Mouse (Mus musculus) brain, adult 2 months (tissue): ENCODE measurements around the gene Rgl1.

Experiments used
- DNase-seq: peaks from one replicate; pipeline ENCODE4 v3.0.0; 2011; ENCODE audit warnings: low read depth, low spot score

Rgl1 gene

DNA sequence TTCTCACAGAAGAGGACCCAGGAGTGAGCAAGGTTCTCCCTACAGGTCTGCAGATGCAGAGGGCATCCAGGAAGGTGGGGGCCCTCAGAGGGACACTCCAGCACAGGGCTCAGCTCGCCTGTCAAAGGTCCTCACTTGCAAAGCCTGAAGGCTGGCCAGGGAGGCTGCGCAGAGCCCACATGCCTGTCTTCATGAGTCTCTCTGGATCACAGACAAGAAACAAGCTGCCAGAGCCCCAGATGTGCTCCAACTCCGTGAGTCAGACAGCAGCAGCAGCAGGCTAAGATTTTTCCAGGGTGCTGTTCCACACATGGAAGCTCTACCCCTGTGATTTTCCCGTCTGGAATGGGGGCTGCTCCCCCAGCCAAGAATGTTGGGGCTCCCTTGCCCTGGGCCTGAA is 251.9 kb downstream of the Rgl1 start:
- DNase-seq = peak; percentile 72

DNA sequence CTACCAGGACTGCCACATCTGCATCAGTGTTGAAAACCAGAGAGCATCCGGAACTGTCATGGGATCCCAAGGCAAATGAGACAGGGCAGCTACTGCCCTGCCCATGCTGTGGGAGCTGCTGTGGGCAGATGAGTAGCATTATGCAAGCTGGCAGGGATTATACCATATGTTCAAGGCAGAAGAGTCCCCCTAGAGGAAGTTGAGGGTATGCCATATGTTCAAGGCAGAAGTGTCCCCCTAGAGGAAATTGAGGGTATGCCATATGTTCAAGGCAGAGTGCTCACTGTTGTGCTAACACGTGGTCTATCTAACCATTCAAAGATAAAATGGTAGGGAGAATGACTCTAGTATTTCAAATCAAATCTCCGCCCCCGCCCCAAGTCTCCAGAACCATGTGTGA is 254.9 kb downstream of the Rgl1 start:
- DNase-seq = peak; percentile 51

DNA sequence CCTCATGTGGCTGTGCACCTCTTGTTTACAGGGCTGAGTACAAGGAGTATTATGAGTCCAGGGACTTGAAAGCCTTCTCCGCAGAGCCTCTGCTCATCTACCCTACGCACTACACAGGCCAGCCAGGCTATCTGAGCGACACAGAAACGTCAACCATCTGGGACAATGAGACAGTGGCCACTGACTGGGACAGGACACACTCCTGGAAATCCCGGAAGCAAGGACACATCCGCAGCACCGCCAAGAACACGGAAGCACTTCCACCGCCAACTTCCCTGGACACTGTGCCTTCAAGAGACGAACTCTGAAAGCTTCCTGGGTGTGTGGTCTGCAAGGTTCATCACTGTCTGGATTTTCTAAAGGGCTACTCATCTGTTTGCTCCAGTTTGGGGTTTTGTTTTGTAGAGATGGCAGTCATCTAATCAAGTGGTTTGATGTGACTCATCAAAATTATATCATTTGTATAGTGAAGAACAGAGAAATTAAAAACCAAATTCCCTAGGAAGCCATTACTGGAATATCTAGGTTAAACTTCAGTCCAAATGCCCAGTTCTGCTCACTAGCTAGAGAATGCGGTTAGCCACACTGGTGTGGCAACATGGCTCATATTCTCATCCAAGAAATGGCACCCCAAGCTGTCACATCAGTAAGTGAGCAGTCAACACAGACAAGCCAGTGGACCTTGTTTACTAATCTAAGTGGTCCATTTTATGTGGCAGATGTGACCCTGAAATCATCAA is 257.5 kb downstream of the Rgl1 start:
- DNase-seq = no peak

DNA sequence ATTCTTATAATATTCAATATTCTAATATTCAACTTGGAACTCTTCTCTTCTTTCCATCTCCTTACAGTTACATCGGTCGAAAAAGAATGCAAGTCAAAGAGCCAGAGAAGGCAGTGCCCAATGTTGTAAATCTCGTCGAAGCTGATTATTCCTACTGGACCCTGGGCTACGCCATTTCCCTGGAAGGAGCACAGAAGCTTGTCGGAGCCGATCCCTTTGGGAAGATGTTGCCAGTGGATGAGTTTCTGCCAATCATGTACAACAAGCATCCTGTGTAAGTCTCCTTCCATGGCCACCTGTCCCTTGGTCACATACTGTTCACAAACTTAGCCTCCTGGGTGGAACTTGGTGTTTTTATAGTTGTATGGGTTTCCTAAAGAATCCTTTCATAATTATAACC is 259.4 kb downstream of the Rgl1 start:
- no peak for DNase-seq

DNA sequence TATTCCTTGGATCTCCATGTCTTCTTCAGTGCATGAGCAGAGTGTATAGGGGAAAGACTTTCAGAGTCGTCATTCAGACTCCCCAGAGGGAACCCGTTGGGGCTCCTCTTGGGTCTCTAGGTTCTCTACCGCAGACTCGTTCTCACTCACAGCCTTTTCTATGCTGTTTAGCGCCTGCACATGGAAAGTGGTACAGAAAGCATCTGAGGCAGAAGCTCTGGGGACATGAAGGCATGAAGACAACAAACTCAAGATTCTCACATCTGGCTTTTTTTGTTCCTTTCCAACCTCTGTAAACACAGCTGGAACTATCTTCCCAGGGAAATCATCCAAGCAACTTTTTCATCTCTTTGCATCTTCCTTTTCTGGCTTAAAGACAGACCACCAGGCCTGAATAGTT is 260.0 kb downstream of the Rgl1 start:
- no peak for DNase-seq

DNA sequence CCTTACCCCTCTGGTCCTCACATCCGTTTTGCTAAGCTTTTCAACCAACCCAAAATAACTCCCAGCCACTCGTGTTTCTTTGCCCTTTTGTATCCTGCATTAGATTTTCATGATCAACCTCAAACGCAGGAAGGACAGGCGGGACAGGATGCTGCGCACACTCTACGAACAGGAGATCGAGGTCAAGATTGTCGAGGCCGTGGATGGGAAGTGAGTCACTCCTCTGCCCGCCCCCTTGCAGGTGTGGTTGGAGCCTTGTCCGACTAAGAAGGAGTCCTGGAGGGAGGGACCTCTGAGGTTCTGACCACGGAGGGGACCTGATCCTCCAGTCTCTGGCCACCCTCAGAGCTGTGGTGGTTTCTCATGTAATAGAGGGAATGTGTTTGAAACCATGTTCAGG is 266.3 kb downstream of the Rgl1 start:
- no peak for DNase-seq

DNA sequence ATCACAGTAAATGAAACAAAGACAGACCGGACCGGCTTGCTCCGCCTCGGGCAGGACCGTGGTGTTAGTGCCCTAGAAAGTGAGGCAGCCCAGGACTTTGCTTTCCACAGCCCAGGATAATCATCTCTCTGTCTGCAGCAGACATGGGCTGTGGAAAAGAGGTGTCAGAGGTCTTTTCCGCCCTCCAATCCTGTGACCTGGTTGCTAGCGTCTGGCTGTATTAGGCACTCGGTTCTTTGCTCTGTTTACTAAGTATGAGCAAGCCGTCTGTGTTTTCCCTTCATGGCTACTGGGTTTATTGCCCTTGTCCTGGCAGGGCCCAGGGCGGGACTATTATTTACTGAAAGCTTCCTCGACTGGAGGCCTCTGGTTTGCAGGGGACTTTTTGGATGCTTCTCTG is 268.6 kb downstream of the Rgl1 start:
- DNase-seq = no peak

DNA sequence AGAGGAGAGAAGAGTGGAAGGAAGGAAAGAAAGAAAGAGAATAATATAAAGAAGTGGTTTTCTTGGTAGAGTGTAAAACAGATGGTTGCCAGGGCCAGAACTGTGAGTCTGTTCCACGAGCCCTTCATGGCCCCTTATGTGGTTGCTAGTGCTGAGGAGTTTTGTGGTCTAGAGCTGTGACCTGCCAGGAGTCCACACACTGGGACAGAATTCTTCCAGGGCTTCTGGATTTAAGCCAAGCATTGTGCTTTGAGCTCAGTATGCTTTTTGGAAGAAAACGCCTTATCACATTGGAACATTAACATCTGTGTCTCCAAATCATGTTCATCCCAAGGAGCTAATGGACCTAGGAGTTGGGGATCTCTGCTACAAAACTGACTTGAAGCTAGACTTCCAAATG is 269.3 kb downstream of the Rgl1 start:
- no peak for DNase-seq

DNA sequence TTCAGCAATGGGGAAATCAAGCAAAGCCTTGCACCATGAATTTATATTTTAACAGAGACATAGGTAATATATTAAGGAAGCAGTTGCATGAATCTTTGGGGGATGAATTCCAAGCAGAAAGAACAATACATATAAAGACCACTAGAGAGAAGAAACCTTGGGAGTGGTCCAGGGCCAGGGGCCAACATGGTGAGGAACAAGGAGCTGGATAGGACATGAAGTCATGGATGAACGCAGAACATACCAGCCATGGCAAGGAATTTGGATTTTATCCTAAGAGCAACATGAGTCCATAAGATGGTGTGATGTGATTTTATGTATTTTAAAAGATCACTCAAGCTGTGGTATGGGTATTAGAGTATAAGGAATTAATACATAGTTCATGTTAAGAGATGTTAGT is 273.9 kb downstream of the Rgl1 start:
- DNase-seq = no peak

DNA sequence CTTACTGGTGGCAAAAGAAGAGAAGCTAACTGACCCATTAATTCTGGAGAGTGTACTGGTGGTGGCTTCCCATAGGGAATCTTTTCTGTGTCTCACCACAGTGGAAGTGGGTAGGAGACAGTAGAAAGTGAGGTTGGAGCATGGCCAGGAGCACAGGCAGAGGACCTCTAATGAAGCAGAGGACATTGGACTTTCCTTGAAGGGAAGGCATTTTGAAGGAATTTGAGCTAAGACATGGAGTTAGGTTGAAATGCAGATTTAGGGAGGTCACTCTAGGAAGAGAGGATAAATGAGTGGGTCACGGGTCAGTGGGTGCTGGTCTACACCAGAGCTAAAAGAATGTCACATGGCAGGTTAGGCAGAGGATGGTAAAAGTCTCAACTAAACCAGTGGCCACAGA is 275.3 kb downstream of the Rgl1 start:
- no peak for DNase-seq

DNA sequence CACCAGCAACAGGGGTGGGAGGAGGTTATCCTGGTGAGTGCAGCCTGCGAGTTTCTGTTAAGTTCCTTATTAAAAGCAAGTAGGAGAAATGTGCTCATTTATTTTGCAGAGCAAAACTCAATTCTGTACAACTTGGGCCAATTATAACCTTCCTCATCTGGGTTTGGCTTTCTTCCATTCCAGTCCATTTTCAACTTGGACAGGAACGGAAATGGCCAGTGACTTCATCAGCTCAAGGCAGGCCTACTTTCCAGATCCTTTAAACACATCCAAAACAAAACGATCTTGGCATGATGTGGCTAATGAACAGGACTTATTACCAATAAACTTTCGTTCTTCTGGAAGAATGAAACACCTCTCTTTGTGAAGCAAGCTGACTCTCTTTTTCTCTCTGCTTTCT is 290.0 kb downstream of the Rgl1 start:
- DNase-seq = no peak

DNA sequence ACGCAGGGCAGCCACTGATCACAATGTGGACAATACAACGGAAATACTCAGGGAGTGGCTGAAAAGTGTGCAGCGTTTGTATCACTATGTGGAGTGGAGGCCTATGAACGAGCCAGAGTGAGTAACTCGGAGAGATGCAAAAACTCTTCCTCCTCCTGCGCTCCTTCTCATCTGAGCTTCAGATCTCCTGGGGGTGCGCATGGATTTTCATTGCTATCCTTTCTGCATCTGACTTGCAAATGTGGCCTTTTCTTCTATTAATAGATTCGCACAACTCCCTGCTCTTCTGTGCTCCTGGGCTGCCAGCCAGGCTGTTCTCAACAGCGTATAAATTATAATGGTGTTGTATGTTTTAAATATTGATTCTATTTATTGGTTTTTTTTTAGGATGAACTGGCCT is 297.7 kb downstream of the Rgl1 start:
- DNase-seq = peak; percentile 82
